Mouse (Mus musculus): Measurements from ENCODE around the gene Minos1. TPM values are rescaled to one million over a fixed set of nuclear protein-coding genes. Genes with fewer than 3 reads are reported as not detected.

The Minos1 gene
- polyA plus RNA-seq, 1 experiment from 2014 or later: 415 TPM

GRCm38 (mm10) chr4:139131858-139132672 lies 1.2 kb upstream of the Minos1 start:
- no peaks in the 10 kb centered on the region for H3K9me3 ChIP-seq (ENCODE audit: control insufficient read depth, low read length)
- peak overlapping the region; percentile 82 for H3K4me3 ChIP-seq (ENCODE audit: low read depth, low read length)
- no peak overlapping the region for H3K27ac ChIP-seq (ENCODE audit: low read depth, low read length)
- ATAC-seq (ENCODE audit: low read depth): no peak
- 85% methylated on average over 14 of the region's 14 CpGs for WGBS
- H3K36me3 ChIP-seq (ENCODE audit: control insufficient read depth, insufficient read depth, low read length): no peaks in the 10 kb centered on the region
- peak overlapping the region; percentile 95 for H3K4me2 ChIP-seq (ENCODE audit: low read depth, low read length)
- H3K4me1 ChIP-seq (ENCODE audit: control insufficient read depth, insufficient read depth, low read length): peaks cover 19% of the 10 kb centered on the region
- H3K9ac ChIP-seq (replicated peaks; ENCODE audit: low read depth, low read length): no peak overlapping the region
- no peaks in the 10 kb centered on the region for H3K27me3 ChIP-seq (ENCODE audit: control insufficient read depth, insufficient read depth, low read length)

DNA sequence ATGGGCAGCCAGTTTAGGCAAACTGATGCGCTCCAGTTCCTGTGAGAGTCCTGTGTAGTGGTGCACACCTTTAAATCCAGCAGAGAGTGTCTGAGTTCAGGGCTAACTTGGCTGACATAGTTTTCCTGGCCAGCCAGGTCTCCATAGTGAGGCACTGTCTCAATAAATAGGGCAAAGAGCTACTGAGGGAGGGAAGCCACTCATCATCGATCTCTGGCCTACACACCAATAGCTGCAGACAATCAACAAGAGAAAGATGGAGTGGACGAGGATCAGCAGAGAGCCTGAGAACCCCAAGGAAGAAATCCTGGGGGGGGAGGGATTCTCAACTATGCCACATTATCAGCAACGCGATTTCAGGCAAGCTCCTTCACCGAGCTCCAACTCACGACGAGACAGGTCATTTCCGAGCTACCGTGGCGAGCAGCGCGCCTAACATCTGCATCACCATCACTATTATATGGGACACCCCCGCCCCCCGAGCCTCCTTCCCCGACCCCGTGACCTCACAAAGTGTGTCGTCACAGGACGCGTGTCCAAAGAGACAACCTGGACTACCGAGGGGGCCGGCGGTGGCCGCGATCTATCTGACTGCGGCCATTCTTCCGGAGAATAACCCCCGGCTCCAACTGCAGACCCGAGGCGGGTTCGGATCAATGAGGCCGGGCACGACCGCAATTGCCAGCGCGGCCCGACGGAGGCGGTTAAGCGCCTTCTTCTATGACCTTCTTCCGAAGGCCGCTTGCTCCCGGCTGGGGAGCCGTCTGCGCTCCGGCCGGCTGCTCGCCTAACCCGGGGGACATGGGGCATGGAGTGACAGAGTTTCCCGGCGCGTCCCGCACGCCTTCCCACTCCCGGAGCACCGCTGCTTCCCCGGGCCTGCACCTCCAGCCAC lies 860 bp downstream of the Minos1 start:
- 2% methylated on average over 57 of the region's 57 CpGs for WGBS
- Histone ChIP-seq H3K9ac (replicated peaks; ENCODE audit: low read depth, low read length) (peak overlapping the region; percentile 87), H3K4me3 (ENCODE audit: low read depth, low read length) (peak overlapping the region; percentile 82), H3K36me3 (ENCODE audit: control insufficient read depth, insufficient read depth, low read length) (no peaks in the 10 kb centered on the region), H3K27ac (ENCODE audit: low read depth, low read length) (peak overlapping the region; percentile 78), H3K27me3 (ENCODE audit: control insufficient read depth, insufficient read depth, low read length) (no peaks in the 10 kb centered on the region), H3K4me2 (ENCODE audit: low read depth, low read length) (peak overlapping the region; percentile 95), H3K4me1 (ENCODE audit: control insufficient read depth, insufficient read depth, low read length) (peaks cover 19% of the 10 kb centered on the region), H3K9me3 (ENCODE audit: control insufficient read depth, low read length) (no peaks in the 10 kb centered on the region)
- peak; percentile 22; the same call in 1 of the 2 replicates for ATAC-seq (ENCODE audit: low read depth)

- H3K4me2 ChIP-seq (ENCODE audit: low read depth, low read length): no peak overlapping the region
- no peak overlapping the region for H3K4me3 ChIP-seq (ENCODE audit: low read depth, low read length)
- no peak overlapping the region for H3K27ac ChIP-seq (ENCODE audit: low read depth, low read length)
- H3K4me1 ChIP-seq (ENCODE audit: control insufficient read depth, insufficient read depth, low read length): peaks cover 13% of the 10 kb centered on the region
- ATAC-seq (ENCODE audit: low read depth): no peak
- 91% methylated on average over 3 of the region's 3 CpGs for WGBS
- no peak overlapping the region for H3K9ac ChIP-seq (replicated peaks; ENCODE audit: low read depth, low read length)
- no peaks in the 10 kb centered on the region for H3K36me3 ChIP-seq (ENCODE audit: control insufficient read depth, insufficient read depth, low read length)
- H3K9me3 ChIP-seq (ENCODE audit: control insufficient read depth, low read length): no peaks in the 10 kb centered on the region
- H3K27me3 ChIP-seq (ENCODE audit: control insufficient read depth, insufficient read depth, low read length): no peaks in the 10 kb centered on the region
Observed at GRCm38 (mm10) chr4:139126475-139126874, 4.4 kb downstream of the Minos1 start.

DNA sequence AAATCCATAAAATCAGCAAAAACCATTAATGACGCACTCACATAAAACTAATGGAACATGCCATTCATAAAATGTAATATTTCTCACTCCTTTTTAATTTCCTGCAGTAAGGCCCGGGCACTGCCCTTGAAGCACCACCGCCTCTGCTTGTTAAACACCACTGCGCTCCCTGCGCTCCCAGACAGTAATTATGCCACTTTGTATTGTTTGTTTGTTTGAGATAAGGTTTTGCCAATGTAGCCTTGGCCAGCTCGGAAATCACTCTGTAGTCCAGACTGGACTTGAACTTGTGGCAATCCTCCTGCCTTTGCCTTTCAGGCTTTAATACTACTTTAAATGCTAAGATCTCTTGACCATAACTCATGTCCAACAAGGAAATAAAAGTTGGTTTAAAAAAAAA lies 6.0 kb downstream of the Minos1 start:
- ATAC-seq (ENCODE audit: low read depth): no peak
- peaks cover 13% of the 10 kb centered on the region for H3K4me1 ChIP-seq (ENCODE audit: control insufficient read depth, insufficient read depth, low read length)
- H3K9ac ChIP-seq (replicated peaks; ENCODE audit: low read depth, low read length): no peak overlapping the region
- no peak overlapping the region for H3K4me3 ChIP-seq (ENCODE audit: low read depth, low read length)
- no peak overlapping the region for H3K27ac ChIP-seq (ENCODE audit: low read depth, low read length)
- H3K27me3 ChIP-seq (ENCODE audit: control insufficient read depth, insufficient read depth, low read length): no peaks in the 10 kb centered on the region
- no peaks in the 10 kb centered on the region for H3K9me3 ChIP-seq (ENCODE audit: control insufficient read depth, low read length)
- WGBS: 86% methylated on average over 6 of the region's 6 CpGs
- H3K4me2 ChIP-seq (ENCODE audit: low read depth, low read length): no peak overlapping the region
- H3K36me3 ChIP-seq (ENCODE audit: control insufficient read depth, insufficient read depth, low read length): no peaks in the 10 kb centered on the region

DNA sequence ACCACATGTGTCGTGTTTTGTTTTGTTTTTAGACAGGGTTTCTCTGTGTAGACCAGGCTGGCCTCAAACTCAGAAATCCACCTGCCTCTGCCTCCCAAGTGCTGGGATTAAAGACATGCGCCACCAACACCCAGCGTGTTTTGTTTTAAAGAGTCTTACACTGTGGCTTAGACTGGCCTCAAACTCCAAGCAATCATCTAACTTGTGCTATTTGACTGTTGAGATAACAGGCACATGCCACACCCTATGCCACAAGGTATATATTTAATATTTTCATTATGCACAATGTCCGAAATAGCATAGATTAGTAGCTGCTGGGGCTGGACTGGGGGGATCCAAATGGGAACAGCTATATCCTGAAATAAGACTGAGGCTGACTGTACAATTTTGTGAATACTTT lies 8.4 kb downstream of the Minos1 start:
- no peaks in the 10 kb centered on the region for H3K27me3 ChIP-seq (ENCODE audit: control insufficient read depth, insufficient read depth, low read length)
- WGBS: over 99% methylated on average over 4 of the region's 4 CpGs
- no peaks in the 10 kb centered on the region for H3K36me3 ChIP-seq (ENCODE audit: control insufficient read depth, insufficient read depth, low read length)
- no peak overlapping the region for H3K9ac ChIP-seq (replicated peaks; ENCODE audit: low read depth, low read length)
- no peak overlapping the region for H3K27ac ChIP-seq (ENCODE audit: low read depth, low read length)
- H3K4me2 ChIP-seq (ENCODE audit: low read depth, low read length): no peak overlapping the region
- no peaks in the 10 kb centered on the region for H3K4me1 ChIP-seq (ENCODE audit: control insufficient read depth, insufficient read depth, low read length)
- ATAC-seq (ENCODE audit: low read depth): no peak
- H3K9me3 ChIP-seq (ENCODE audit: control insufficient read depth, low read length): no peaks in the 10 kb centered on the region
- no peak overlapping the region for H3K4me3 ChIP-seq (ENCODE audit: low read depth, low read length)

DNA sequence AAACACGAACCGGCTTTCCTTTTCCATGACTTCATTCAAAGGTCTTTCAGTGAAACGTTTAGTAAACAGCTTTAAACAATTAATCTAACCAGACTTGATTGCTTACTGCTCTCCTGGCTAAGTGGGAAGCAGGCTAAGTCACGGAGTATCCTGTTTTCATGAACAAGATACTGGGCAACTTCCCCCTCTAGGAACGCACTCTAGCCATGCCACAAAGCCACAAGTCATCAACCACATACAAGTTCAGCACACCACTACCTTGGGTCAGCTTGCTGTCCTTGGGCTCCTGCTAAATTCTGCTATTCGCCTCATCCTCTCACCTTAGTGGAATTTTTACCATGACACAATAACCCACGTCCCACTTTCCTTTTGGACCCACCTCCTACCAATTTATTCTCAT lies 9.9 kb downstream of the Minos1 start:
- ATAC-seq (ENCODE audit: low read depth): no peak
- Histone ChIP-seq H3K27ac (ENCODE audit: low read depth, low read length) (no peak overlapping the region), H3K4me1 (ENCODE audit: control insufficient read depth, insufficient read depth, low read length) (no peaks in the 10 kb centered on the region), H3K4me3 (ENCODE audit: low read depth, low read length) (no peak overlapping the region), H3K9me3 (ENCODE audit: control insufficient read depth, low read length) (no peaks in the 10 kb centered on the region), H3K9ac (replicated peaks; ENCODE audit: low read depth, low read length) (no peak overlapping the region), H3K4me2 (ENCODE audit: low read depth, low read length) (no peak overlapping the region), H3K27me3 (ENCODE audit: control insufficient read depth, insufficient read depth, low read length) (no peaks in the 10 kb centered on the region), H3K36me3 (ENCODE audit: control insufficient read depth, insufficient read depth, low read length) (no peaks in the 10 kb centered on the region)
- 81% methylated on average over 7 of the region's 7 CpGs for WGBS

GRCm38 (mm10) chr4:139120281-139120814 lies 10.6 kb downstream of the Minos1 start:
- Histone ChIP-seq H3K27ac (ENCODE audit: low read depth, low read length) (no peak overlapping the region), H3K9ac (replicated peaks; ENCODE audit: low read depth, low read length) (no peak overlapping the region), H3K4me2 (ENCODE audit: low read depth, low read length) (no peak overlapping the region), H3K4me3 (ENCODE audit: low read depth, low read length) (no peak overlapping the region), H3K27me3 (ENCODE audit: control insufficient read depth, insufficient read depth, low read length) (no peaks in the 10 kb centered on the region), H3K4me1 (ENCODE audit: control insufficient read depth, insufficient read depth, low read length) (no peaks in the 10 kb centered on the region), H3K36me3 (ENCODE audit: control insufficient read depth, insufficient read depth, low read length) (no peaks in the 10 kb centered on the region), H3K9me3 (ENCODE audit: control insufficient read depth, low read length) (no peaks in the 10 kb centered on the region)
- WGBS: 90% methylated on average over 4 of the region's 4 CpGs
- no peak for ATAC-seq (ENCODE audit: low read depth)

DNA sequence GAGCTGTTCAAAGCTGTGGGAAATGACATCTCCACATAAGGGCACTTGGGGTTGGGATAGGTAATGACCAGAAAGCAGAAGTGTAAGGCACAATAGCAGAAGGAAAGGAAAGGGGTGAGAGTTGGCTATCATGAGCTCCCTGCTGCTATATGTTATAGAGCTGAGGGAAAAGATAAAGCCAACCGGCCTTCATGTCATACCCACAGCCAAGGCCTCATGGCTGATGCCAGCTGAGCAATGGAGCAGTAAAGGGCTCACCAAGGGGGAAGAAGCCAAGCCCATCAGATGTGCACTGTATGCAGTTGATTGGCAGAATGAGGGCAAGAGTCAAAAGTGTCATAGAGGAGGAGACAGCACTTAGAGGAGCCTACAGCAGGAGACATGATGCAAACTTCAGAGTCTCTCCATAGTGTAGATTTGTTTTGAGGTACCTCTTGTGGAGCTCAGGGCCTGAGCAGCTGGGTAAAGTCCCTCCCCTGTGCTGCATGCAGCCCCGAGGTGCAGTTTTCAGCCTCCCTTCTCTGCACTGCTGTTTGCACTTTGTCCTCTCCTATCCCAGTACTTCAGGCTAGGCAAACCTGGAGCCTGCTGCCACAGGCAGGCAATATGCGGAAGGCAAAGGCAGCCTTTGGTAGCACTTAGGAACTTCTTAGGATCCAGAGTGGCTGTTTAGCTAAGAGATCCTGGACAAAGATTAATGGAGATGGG lies 14.4 kb downstream of the Minos1 start:
- Histone ChIP-seq H3K4me3 (ENCODE audit: low read depth, low read length) (no peak overlapping the region), H3K27ac (ENCODE audit: low read depth, low read length) (no peak overlapping the region), H3K9ac (replicated peaks; ENCODE audit: low read depth, low read length) (no peak overlapping the region), H3K4me2 (ENCODE audit: low read depth, low read length) (no peak overlapping the region), H3K36me3 (ENCODE audit: control insufficient read depth, insufficient read depth, low read length) (no peaks in the 10 kb centered on the region), H3K27me3 (ENCODE audit: control insufficient read depth, insufficient read depth, low read length) (no peaks in the 10 kb centered on the region), H3K4me1 (ENCODE audit: control insufficient read depth, insufficient read depth, low read length) (no peaks in the 10 kb centered on the region), H3K9me3 (ENCODE audit: control insufficient read depth, low read length) (no peaks in the 10 kb centered on the region)
- no peak for ATAC-seq (ENCODE audit: low read depth)
- 81% methylated on average over 3 of the region's 3 CpGs for WGBS

Measured in neural tube, embryonic 14.5 days (tissue).